25 mouse cellular contexts compared by ENCODE assay signal in genomic region chr10:37323689-37324088, GRCm38 (mm10).
DNase-seq lines count a peak whose midpoint lies in the region; TF ChIP-seq lines count a peak whose summit lies in the region.
"Had no signal": no experiment of that assay in that cellular context is flagged by ENCODE, and none has a peak within 500 bp of the region (broad histone marks: within the 10 kb centered on the region; RNA-seq: fewer than 3 reads in every experiment).

No protein-coding gene starts in this region.

- DNase-seq in CD4-positive helper T cell, adult 2 months (ENCODE audit: low read depth, low spot score) = peak; percentile 40
- DNase-seq in CD8-positive naive resting alpha-beta T cell, adult 2 months (ENCODE audit: low read depth in 2 of 2, low spot score in 2 of 2) = peak; percentile 26 to 27
- peak; percentile 46 for DNase-seq in thymus, adult 2 months
- peak; percentile 36 to 53 for DNase-seq in thymus, postnatal 36 days
- no peak for DNase-seq in ovary, postnatal 14 days (ENCODE audit: low spot score)
- no peak for DNase-seq in B cell, adult 2 months
- DNase-seq: adrenal gland, postnatal 10 days; cerebellum, adult 8-10 months; cerebellum, postnatal 36 days; heart, adult 2 months; heart, postnatal 14 days; kidney, postnatal 36 days; liver, embryonic 13.5 days; lung, adult 18-20 months; lung, postnatal 10 days; midbrain, embryonic 14.5 days; right cerebral cortex, postnatal 4 days had no signal

- no peaks in the 10 kb centered on the region for H3K36me3 ChIP-seq in thymus, adult 2 months (ENCODE audit: control insufficient read depth, insufficient read depth, low read length)
- H3K36me3 ChIP-seq: embryonic facial prominence, embryonic 12.5 days; forebrain, embryonic 10.5 days; forebrain, embryonic 15.5 days; heart, embryonic 13.5 days; hindbrain, embryonic 10.5 days; intestine, embryonic 15.5 days; limb, embryonic 15.5 days; liver, embryonic 13.5 days had no signal

- H3K4me1 ChIP-seq in thymus, adult 2 months (replicated peaks; ENCODE audit: control insufficient read depth, insufficient read depth, low read length) = peaks cover 13% of the 10 kb centered on the region
- H3K4me1 ChIP-seq: embryonic facial prominence, embryonic 12.5 days; forebrain, embryonic 15.5 days; heart, embryonic 13.5 days; limb, embryonic 15.5 days; liver, embryonic 13.5 days had no signal

- H3K4me3 ChIP-seq in thymus, adult 2 months (ENCODE audit: control insufficient read depth, insufficient read depth, low read length) = no peak overlapping the region
- H3K4me3 ChIP-seq: embryonic facial prominence, embryonic 12.5 days; forebrain, embryonic 10.5 days; forebrain, embryonic 15.5 days; heart, adult 2 months; heart, embryonic 13.5 days; hindbrain, embryonic 10.5 days; intestine, embryonic 15.5 days; layer of hippocampus, adult 2 months; limb, embryonic 15.5 days; liver, embryonic 13.5 days had no signal

- TF ChIP-seq CTCF in thymus, adult 2 months (IDR thresholded peaks at IDR 0.05; ENCODE audit: borderline replicate concordance, control insufficient read depth, extremely low read depth, insufficient read depth, low read length, poor library complexity) = no peak

- no peaks in the 10 kb centered on the region for H3K27me3 ChIP-seq in thymus, adult 2 months (ENCODE audit: control insufficient read depth, insufficient read depth, low read length)
- H3K27me3 ChIP-seq: embryonic facial prominence, embryonic 12.5 days; forebrain, embryonic 15.5 days; heart, embryonic 13.5 days; intestine, embryonic 15.5 days; limb, embryonic 15.5 days; liver, embryonic 13.5 days had no signal

- WGBS in thymus, adult 2 months = 0% methylated on average over 1 of the region's 1 CpGs

- no peak overlapping the region for H3K27ac ChIP-seq in thymus, adult 2 months (ENCODE audit: control insufficient read depth, insufficient read depth, low read length)
- H3K27ac ChIP-seq: embryonic facial prominence, embryonic 12.5 days; forebrain, embryonic 10.5 days; forebrain, embryonic 15.5 days; heart, adult 2 months; heart, embryonic 13.5 days; hindbrain, embryonic 10.5 days; layer of hippocampus, adult 2 months; limb, embryonic 15.5 days; liver, embryonic 13.5 days had no signal

- TF ChIP-seq POLR2A in thymus, adult 2 months (IDR thresholded peaks at IDR 0.05; ENCODE audit: control insufficient read depth, extremely low read depth, insufficient read depth, low read length, poor library complexity) = no peak

Comparison
In these comparisons a context has a peak if more than half of its experiments do, and no peak if none do; other contexts are left out.
1. DNase-seq: peak in CD4-positive helper T cell, adult 2 months (single experiment), CD8-positive naive resting alpha-beta T cell, adult 2 months (2 of 2), thymus, adult 2 months (single experiment) and thymus, postnatal 36 days (2 of 2); none in ovary, postnatal 14 days (single experiment) and B cell, adult 2 months (0 of 2).